Mouse (Mus musculus) C2C12 (cell line): ENCODE measurements around the gene Slc16a3. TPM values are rescaled to one million over a fixed set of nuclear protein-coding genes. Genes with fewer than 3 reads are reported as not detected.

Experiments used
- H3K27me3 ChIP-seq: one replicate; pipeline ENCODE4 v1.6.1; 2011; ENCODE audit not compliant: control insufficient read depth, insufficient read depth, insufficient read length
- H3K36me3 ChIP-seq: one replicate; pipeline ENCODE4 v1.6.1; 2011; ENCODE audit not compliant: control insufficient read depth, insufficient read depth
- H3K4me3 ChIP-seq: one replicate; pipeline ENCODE4 v1.5.1; 2011; ENCODE audit warnings: mild to moderate bottlenecking, control low read depth; ENCODE audit not compliant: poor library complexity, insufficient read depth, severe bottlenecking
- H3K79me2 ChIP-seq: one replicate; pipeline ENCODE4 v1.6.1; 2011; ENCODE audit not compliant: control insufficient read depth, insufficient read depth
- H3K79me3 ChIP-seq: one replicate; pipeline ENCODE4 v1.6.1; 2011; ENCODE audit warnings: low read depth, control low read depth
- H3ac ChIP-seq: one replicate; pipeline ENCODE3; 2011; ENCODE audit warnings: low read depth; ENCODE audit not compliant: control insufficient read depth, insufficient read length
- CEBPB ChIP-seq: IDR thresholded peaks from one replicate; pipeline ENCODE4 v1.6.1; 2011; ENCODE audit warnings: low read depth, mild to moderate bottlenecking, control low read depth, moderate library complexity
- CTCF ChIP-seq: IDR thresholded peaks from one replicate; pipeline ENCODE4 v1.5.1; 2011; ENCODE audit not compliant: control insufficient read depth, insufficient read depth, insufficient read length
- FOSL1 ChIP-seq: IDR thresholded peaks from one replicate; pipeline ENCODE4 v1.8.0; 2011; ENCODE audit warnings: mild to moderate bottlenecking, low read length; ENCODE audit not compliant: poor library complexity, insufficient read depth, severe bottlenecking
- MAX ChIP-seq: IDR thresholded peaks from one replicate; pipeline ENCODE4 v1.6.1; 2011; ENCODE audit warnings: mild to moderate bottlenecking, control low read depth
- MYOD1 ChIP-seq: IDR thresholded peaks from one replicate; pipeline ENCODE4 v1.6.1; 2011; ENCODE audit warnings: low read depth; ENCODE audit not compliant: control insufficient read depth, insufficient read length
- MYOG ChIP-seq: IDR thresholded peaks from one replicate; pipeline ENCODE4 v1.6.1; 2011; ENCODE audit not compliant: control insufficient read depth, insufficient read length; ENCODE audit errors: extremely low read depth
- USF1 ChIP-seq: IDR thresholded peaks from one replicate; pipeline ENCODE4 v1.6.1; 2011; ENCODE audit warnings: low read depth, mild to moderate bottlenecking, control low read depth, moderate library complexity
- polyA plus RNA-seq: library from polyadenylated mRNA; unstranded; fragments of >200 nt; fragmentation: generic; extraction: Trizol; gene quantifications from one replicate; pipeline ENCODE4 v1.2.1, GENCODE M21; 2012; ENCODE audit warnings: missing spikeins

Gene Slc16a3
- polyA plus RNA-seq, 1 experiment, result 0.89 TPM

DNA sequence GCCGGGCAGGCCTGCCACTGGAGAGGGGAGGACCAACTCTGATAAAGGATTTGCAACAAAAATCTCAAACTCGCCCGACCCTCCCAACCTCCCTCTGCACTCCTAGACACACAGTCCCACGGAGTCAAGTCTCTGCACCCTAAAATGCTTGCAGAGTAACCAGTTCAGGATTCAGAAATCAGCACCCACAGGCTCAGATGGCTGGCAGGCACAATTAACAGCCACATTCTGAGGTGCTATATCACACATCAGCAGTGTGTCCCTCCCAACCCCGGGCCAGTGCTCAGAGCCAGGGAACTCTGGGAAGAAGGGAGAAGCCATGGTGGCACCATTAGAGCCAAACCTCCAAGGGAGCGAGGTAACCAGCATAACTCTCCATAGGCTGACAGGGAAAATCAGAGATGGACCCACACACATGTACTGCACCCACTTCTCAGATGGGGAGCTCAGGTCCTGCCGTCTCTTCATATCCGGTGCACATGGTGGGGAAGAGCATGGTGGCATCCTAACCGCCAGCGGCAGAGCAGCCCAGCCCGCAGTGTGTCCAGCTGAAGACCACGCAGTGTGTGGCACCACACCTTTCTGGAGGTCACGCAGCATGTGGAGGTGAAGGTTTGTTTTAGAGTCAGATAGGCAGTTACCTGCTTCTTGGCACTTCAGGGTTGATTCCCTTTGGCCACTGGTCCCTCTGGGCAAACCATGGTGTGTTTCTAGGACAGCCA, 13.9 kb downstream of the Slc16a3 start:
- no peak overlapping the region for H3ac ChIP-seq
- peaks cover 65% of the 10 kb centered on the region for H3K36me3 ChIP-seq
- H3K79me3 ChIP-seq, result peaks cover 7% of the 10 kb centered on the region
- H3K79me2 ChIP-seq, result peaks cover 46% of the 10 kb centered on the region
- TF ChIP-seq CEBPB (no peak), FOSL1 (no peak), MAX (no peak), CTCF (no peak), MYOD1 (no peak)
- no peak overlapping the region for H3K4me3 ChIP-seq
- no peaks in the 10 kb centered on the region for H3K27me3 ChIP-seq

DNA sequence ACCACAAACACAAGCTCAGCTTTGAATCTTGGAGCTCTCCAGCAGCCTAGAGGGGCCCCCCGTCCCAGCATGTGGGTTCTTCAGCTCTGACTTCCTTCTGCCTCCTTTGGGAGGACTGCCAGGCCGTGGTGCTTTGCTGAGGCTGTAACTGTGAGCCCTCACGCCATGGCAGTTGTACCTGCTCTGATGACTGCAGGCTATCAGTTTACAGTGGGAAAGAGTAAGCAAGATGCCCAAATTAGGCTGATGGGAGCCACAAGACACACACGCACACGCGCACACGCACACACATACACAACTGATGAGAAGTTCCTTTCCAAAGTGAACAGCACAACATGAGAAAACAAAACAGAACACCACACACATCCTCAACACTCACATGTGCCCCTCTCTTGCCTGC, 14.6 kb downstream of the Slc16a3 start:
- Histone ChIP-seq H3K27me3 (no peaks in the 10 kb centered on the region), H3K79me2 (peaks cover 46% of the 10 kb centered on the region), H3K4me3 (no peak overlapping the region), H3K36me3 (peaks cover 69% of the 10 kb centered on the region), H3ac (no peak overlapping the region), H3K79me3 (peaks cover 7% of the 10 kb centered on the region)
- TF ChIP-seq CEBPB, result no peak

DNA sequence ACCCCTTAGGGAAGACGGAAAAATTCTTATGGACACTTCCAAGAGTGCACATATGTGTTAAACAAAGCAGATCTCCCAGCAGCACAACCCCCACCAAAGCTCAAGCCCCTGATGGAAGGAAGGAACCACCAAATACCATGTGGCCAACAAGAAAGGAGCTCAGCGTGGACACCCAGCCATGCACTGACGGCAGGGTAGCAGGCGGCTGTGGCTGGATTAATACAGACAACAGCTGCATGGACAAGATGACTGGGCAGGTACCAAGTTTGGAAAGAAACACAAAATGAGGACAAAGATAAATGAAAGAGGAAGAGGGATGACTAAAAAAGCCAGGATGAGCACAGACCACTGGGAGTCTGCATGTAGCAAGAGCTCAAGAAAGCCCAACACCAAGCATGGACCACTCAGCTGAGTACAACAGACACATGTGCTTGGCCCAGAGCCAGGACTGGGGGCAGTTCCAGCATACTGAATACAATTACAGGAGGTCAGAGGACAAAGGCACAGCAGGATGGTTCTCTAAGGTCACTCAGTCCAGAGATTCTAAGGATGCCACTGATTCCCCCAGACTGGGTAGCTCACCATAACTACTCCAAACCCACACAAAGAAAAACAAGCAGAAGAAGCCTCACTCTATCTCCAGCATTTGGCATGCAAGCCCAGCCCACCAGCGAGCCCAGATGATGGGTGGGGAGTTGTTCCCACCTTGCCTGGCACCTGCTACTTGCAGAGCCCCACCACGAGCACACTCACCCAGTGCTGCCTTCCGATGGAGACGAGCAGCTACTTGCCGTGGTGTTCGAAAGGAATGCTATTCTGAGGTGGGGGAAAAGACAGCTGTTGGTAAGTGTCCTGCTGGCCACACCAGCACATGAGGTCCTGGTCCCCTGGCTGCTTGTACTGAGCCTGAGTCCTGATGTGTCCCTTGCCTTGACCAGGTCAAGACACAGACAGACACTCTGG, 16.2 kb downstream of the Slc16a3 start:
- peaks cover 7% of the 10 kb centered on the region for H3K79me3 ChIP-seq
- TF ChIP-seq MYOG (no peak), CEBPB (no peak), MYOD1 (no peak), FOSL1 (no peak), CTCF (no peak), MAX (no peak), USF1 (no peak)

DNA sequence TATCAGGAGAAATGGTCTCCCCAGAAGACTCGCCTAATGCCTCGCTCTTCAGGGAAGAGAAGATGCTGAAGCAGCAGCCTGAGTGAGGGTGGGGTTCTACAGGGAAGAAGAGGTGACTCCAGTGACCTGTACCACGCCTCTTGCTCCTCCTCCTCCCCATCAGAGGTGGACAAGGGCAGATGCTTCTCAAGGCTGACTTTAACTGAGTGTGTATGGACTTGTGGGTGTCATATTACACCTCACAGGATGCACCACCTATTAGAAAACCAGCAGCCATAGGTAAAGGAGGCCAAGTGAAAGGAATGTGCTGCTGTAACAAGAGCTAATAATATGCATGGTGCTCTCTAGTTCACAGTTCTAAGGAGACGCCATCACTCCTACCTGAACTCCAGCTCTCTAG, 17.3 kb downstream of the Slc16a3 start:
- Histone ChIP-seq H3K79me2 (peaks cover 46% of the 10 kb centered on the region), H3K36me3 (peaks cover 96% of the 10 kb centered on the region), H3ac (no peak overlapping the region), H3K79me3 (peaks cover 7% of the 10 kb centered on the region), H3K4me3 (no peak overlapping the region), H3K27me3 (no peaks in the 10 kb centered on the region)
- no peak for TF ChIP-seq MAX
- TF ChIP-seq MYOG, result no peak
- no peak for TF ChIP-seq FOSL1
- TF ChIP-seq CEBPB, result no peak
- TF ChIP-seq CTCF, result no peak
- TF ChIP-seq USF1, result no peak
- TF ChIP-seq MYOD1, result no peak

More for the DNA sequence above, 16.2 kb downstream of the Slc16a3 start:
- Histone ChIP-seq H3K79me2 (peaks cover 46% of the 10 kb centered on the region), H3K36me3 (peaks cover 85% of the 10 kb centered on the region), H3ac (no peak overlapping the region), H3K4me3 (no peak overlapping the region), H3K27me3 (no peaks in the 10 kb centered on the region)

DNA sequence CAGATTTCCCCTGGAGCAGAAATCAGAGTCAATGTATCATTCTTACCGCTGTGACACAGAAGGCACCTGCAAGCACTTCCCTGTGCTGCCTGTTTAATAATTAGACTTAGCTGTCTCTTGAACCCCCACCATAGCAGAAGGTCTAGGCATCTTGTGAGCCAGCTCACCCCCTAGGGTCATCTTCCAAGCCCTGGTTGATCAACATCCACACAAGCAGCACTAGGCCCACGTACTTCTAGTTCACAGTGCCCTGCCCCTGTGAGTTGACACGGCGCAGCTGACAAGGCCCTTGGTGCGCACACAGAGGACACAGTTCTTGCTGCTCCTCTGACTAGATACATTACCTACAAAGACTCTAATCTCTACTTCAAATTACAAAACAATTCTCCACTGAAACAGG, 21.5 kb downstream of the Slc16a3 start:
- no peak for TF ChIP-seq FOSL1
- H3K79me2 ChIP-seq, result peaks cover 42% of the 10 kb centered on the region
- peaks cover 100% of the 10 kb centered on the region for H3K36me3 ChIP-seq
- no peak overlapping the region for H3ac ChIP-seq
- H3K27me3 ChIP-seq, result no peaks in the 10 kb centered on the region
- H3K4me3 ChIP-seq, result no peak overlapping the region
- H3K79me3 ChIP-seq, result peaks cover 25% of the 10 kb centered on the region

DNA sequence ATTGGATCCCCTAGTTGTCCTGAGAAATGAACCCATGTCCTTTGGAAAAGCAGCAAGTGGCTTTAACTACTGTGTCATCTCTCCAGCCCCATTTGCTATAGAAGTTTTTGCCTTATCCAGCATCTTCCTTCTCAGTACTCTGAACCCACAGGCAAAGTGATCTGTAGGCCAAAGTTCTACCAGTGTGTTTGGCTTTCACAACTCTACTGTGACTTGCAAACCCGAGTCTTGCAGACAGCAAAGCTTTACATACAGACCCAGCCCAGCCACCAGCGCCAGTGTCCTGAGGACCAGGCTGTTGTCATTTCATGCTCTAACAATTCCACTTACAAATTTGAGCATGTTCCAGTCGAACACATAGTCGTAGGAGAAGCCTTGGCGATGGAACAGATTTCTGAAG, 23.0 kb downstream of the Slc16a3 start:
- Histone ChIP-seq H3K27me3 (no peaks in the 10 kb centered on the region), H3ac (no peak overlapping the region), H3K79me3 (peaks cover 39% of the 10 kb centered on the region), H3K36me3 (peaks cover 100% of the 10 kb centered on the region), H3K79me2 (peaks cover 44% of the 10 kb centered on the region), H3K4me3 (no peak overlapping the region)
- TF ChIP-seq CEBPB (no peak), MYOG (no peak)
